Mouse (Mus musculus) liver, embryonic 14.5 days (tissue): ENCODE measurements around the gene Pbx2.

Experiments
- CTCF ChIP-seq: IDR thresholded peaks from 2 replicates; pipeline ENCODE4 v1.5.1; 2016; ENCODE audit warnings: antibody characterized with exemption, low read depth, control low read depth
- EP300 ChIP-seq: IDR thresholded peaks from 2 replicates; pipeline ENCODE4 v1.6.1; 2016; ENCODE audit warnings: antibody characterized with exemption, low read depth

GRCm38 (mm10) chr17:34599891-34600290 lies 8.8 kb downstream of the Pbx2 start:
- no peak for TF ChIP-seq CTCF
- TF ChIP-seq EP300, result no peak
